Mouse (Mus musculus): Measurements from ENCODE around the gene Zfp574. TPM values are rescaled to one million over a fixed set of nuclear protein-coding genes. Genes with fewer than 3 reads are reported as not detected.

The Zfp574 gene
- 20.6 and 27.0 TPM in 2 replicates for polyA plus RNA-seq (2012; rRNA removed)

- 0 out of 2 replicates have a peak, but pooled peaks cover 2% of the 10 kb centered on the region for H3K4me1 ChIP-seq (ENCODE audit: control insufficient read depth, insufficient read depth, low read length)
- no peaks in the 10 kb centered on the region for H3K36me3 ChIP-seq (ENCODE audit: control insufficient read depth, insufficient read depth, low read length)
- H3K4me3 ChIP-seq (ENCODE audit: insufficient read depth, low read depth, low read length), result peak within 1 kb of the TSS; percentile 67
- 6% methylated on average over 26 of the region's 28 CpGs for WGBS
- DNase-seq, result no peak
- TF ChIP-seq CTCF (conservative IDR thresholded peaks at IDR 0.05; ENCODE audit: insufficient read depth, insufficient read length, low read depth, low read length) (no peak), POLR2A (IDR thresholded peaks at IDR 0.05; ENCODE audit: low read depth, low read length) (no peak)
- H3K27ac ChIP-seq (ENCODE audit: insufficient read depth, low read depth, low read length), result peak within 1 kb of the TSS; percentile 51
- no peaks in the 10 kb centered on the region for H3K27me3 ChIP-seq (replicated peaks; ENCODE audit: control insufficient read depth, insufficient read depth, low read length)
Observed at GRCm38 (mm10) chr7:25071979-25072715, at the start of gene Zfp574, which contains the start of gene Grik5. Gene Zfp574, plus strand, starts transcription at chr7:25072567. Gene Grik5, minus strand, starts transcription at chr7:25072346.

- no peak overlapping the region for H3K4me3 ChIP-seq (ENCODE audit: insufficient read depth, low read depth, low read length)
- H3K4me1 ChIP-seq (ENCODE audit: control insufficient read depth, insufficient read depth, low read length), result no peaks in the 10 kb centered on the region
- WGBS, result 69% methylated on average over 10 of the region's 10 CpGs
- no peaks in the 10 kb centered on the region for H3K36me3 ChIP-seq (ENCODE audit: control insufficient read depth, insufficient read depth, low read length)
- no peak overlapping the region for H3K27ac ChIP-seq (ENCODE audit: insufficient read depth, low read depth, low read length)
- peak; percentile 7 for DNase-seq
- no peak for TF ChIP-seq POLR2A (IDR thresholded peaks at IDR 0.05; ENCODE audit: low read depth, low read length)
- TF ChIP-seq CTCF (conservative IDR thresholded peaks at IDR 0.05; ENCODE audit: insufficient read depth, insufficient read length, low read depth, low read length), result peak; percentile 34; the same call in 1 of the 2 replicates
- no peaks in the 10 kb centered on the region for H3K27me3 ChIP-seq (replicated peaks; ENCODE audit: control insufficient read depth, insufficient read depth, low read length)
Observed at GRCm38 (mm10) chr7:25025855-25026439, 46.4 kb upstream of the Zfp574 start.

- WGBS, result 59% methylated on average over 7 of the region's 7 CpGs
- H3K4me1 ChIP-seq (ENCODE audit: control insufficient read depth, insufficient read depth, low read length), result no peaks in the 10 kb centered on the region
- H3K27ac ChIP-seq (ENCODE audit: insufficient read depth, low read depth, low read length), result no peak overlapping the region
- no peak for DNase-seq
- no peak overlapping the region for H3K4me3 ChIP-seq (ENCODE audit: insufficient read depth, low read depth, low read length)
- H3K36me3 ChIP-seq (ENCODE audit: control insufficient read depth, insufficient read depth, low read length), result no peaks in the 10 kb centered on the region
- TF ChIP-seq POLR2A (IDR thresholded peaks at IDR 0.05; ENCODE audit: low read depth, low read length), result no peak
- no peak for TF ChIP-seq CTCF (conservative IDR thresholded peaks at IDR 0.05; ENCODE audit: insufficient read depth, insufficient read length, low read depth, low read length)
- no peaks in the 10 kb centered on the region for H3K27me3 ChIP-seq (replicated peaks; ENCODE audit: control insufficient read depth, insufficient read depth, low read length)
Observed at GRCm38 (mm10) chr7:25026452-25026851, 45.9 kb upstream of the Zfp574 start.

- Histone ChIP-seq H3K36me3 (ENCODE audit: control insufficient read depth, insufficient read depth, low read length) (no peaks in the 10 kb centered on the region), H3K27ac (ENCODE audit: insufficient read depth, low read depth, low read length) (no peak overlapping the region), H3K4me1 (ENCODE audit: control insufficient read depth, insufficient read depth, low read length) (no peaks in the 10 kb centered on the region), H3K4me3 (ENCODE audit: insufficient read depth, low read depth, low read length) (no peak overlapping the region), H3K27me3 (replicated peaks; ENCODE audit: control insufficient read depth, insufficient read depth, low read length) (no peaks in the 10 kb centered on the region)
- DNase-seq, result peak; percentile 68
- TF ChIP-seq POLR2A (IDR thresholded peaks at IDR 0.05; ENCODE audit: low read depth, low read length) (no peak), CTCF (conservative IDR thresholded peaks at IDR 0.05; ENCODE audit: insufficient read depth, insufficient read length, low read depth, low read length) (peak; percentile 75)
- WGBS, result 40% methylated on average over 5 of the region's 5 CpGs
Observed at GRCm38 (mm10) chr7:25030032-25030753, 42.2 kb upstream of the Zfp574 start.

- DNase-seq, result no peak
- 90% methylated on average over 3 of the region's 3 CpGs for WGBS
- H3K27ac ChIP-seq (ENCODE audit: insufficient read depth, low read depth, low read length), result no peak overlapping the region
- no peak for TF ChIP-seq CTCF (conservative IDR thresholded peaks at IDR 0.05; ENCODE audit: insufficient read depth, insufficient read length, low read depth, low read length)
- no peak for TF ChIP-seq POLR2A (IDR thresholded peaks at IDR 0.05; ENCODE audit: low read depth, low read length)
- H3K36me3 ChIP-seq (ENCODE audit: control insufficient read depth, insufficient read depth, low read length), result no peaks in the 10 kb centered on the region
- H3K27me3 ChIP-seq (replicated peaks; ENCODE audit: control insufficient read depth, insufficient read depth, low read length), result no peaks in the 10 kb centered on the region
- no peak overlapping the region for H3K4me3 ChIP-seq (ENCODE audit: insufficient read depth, low read depth, low read length)
- H3K4me1 ChIP-seq (ENCODE audit: control insufficient read depth, insufficient read depth, low read length), result no peaks in the 10 kb centered on the region
Observed at GRCm38 (mm10) chr7:25031528-25031927, 40.8 kb upstream of the Zfp574 start.

- no peaks in the 10 kb centered on the region for H3K36me3 ChIP-seq (ENCODE audit: control insufficient read depth, insufficient read depth, low read length)
- H3K4me1 ChIP-seq (ENCODE audit: control insufficient read depth, insufficient read depth, low read length), result no peaks in the 10 kb centered on the region
- no peak overlapping the region for H3K27ac ChIP-seq (ENCODE audit: insufficient read depth, low read depth, low read length)
- DNase-seq, result no peak
- TF ChIP-seq CTCF (conservative IDR thresholded peaks at IDR 0.05; ENCODE audit: insufficient read depth, insufficient read length, low read depth, low read length), result no peak
- no peak for TF ChIP-seq POLR2A (IDR thresholded peaks at IDR 0.05; ENCODE audit: low read depth, low read length)
- 90% methylated on average over 4 of the region's 4 CpGs for WGBS
- no peaks in the 10 kb centered on the region for H3K27me3 ChIP-seq (replicated peaks; ENCODE audit: control insufficient read depth, insufficient read depth, low read length)
- H3K4me3 ChIP-seq (ENCODE audit: insufficient read depth, low read depth, low read length), result no peak overlapping the region
Observed at GRCm38 (mm10) chr7:25034796-25035195, 37.6 kb upstream of the Zfp574 start.

GRCm38 (mm10) chr7:25035916-25036315 lies 36.5 kb upstream of the Zfp574 start:
- Histone ChIP-seq H3K27ac (ENCODE audit: insufficient read depth, low read depth, low read length) (no peak overlapping the region), H3K36me3 (ENCODE audit: control insufficient read depth, insufficient read depth, low read length) (no peaks in the 10 kb centered on the region), H3K4me1 (ENCODE audit: control insufficient read depth, insufficient read depth, low read length) (no peaks in the 10 kb centered on the region), H3K4me3 (ENCODE audit: insufficient read depth, low read depth, low read length) (no peak overlapping the region), H3K27me3 (replicated peaks; ENCODE audit: control insufficient read depth, insufficient read depth, low read length) (no peaks in the 10 kb centered on the region)
- DNase-seq, result peak; percentile 55
- TF ChIP-seq POLR2A (IDR thresholded peaks at IDR 0.05; ENCODE audit: low read depth, low read length) (no peak), CTCF (conservative IDR thresholded peaks at IDR 0.05; ENCODE audit: insufficient read depth, insufficient read length, low read depth, low read length) (peak; percentile 81)
- WGBS, result 52% methylated on average over 7 of the region's 7 CpGs
